In the genomic region with DNA sequence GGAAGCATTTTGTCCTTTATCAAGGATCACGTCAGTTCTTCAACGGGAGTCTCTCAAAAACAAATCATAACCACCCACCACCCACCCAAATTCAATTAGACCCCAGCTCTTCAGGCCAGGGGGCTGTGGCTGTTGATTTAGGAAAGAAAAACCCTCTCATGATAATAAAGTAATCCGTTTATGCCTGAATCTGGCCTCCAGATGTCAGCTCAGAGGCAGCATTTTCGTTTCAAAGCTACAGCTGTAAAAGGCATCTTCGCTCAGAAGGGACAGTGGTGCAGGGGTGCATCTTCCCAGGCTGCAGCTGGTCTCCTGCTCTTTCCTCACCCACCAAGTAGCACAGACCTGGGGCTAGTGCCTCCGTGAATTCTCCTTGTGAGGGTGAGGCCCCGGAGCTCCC, we compare ENCODE assay signal across 20 mouse cellular contexts.
DNase-seq lines count a peak whose midpoint lies in the region; ATAC-seq and TF ChIP-seq lines count a peak whose summit lies in the region.
"Had no signal": no experiment of that assay in that cellular context is flagged by ENCODE, and none has a peak within 500 bp of the region (broad histone marks: within the 10 kb centered on the region; RNA-seq: fewer than 3 reads in every experiment).

No protein-coding gene starts in this region.

- H3K27me3 ChIP-seq in forebrain, postnatal 0 days (ENCODE audit: insufficient read depth, low read length) = no peaks in the 10 kb centered on the region
- H3K27me3 ChIP-seq in forebrain, embryonic 12.5 days = peaks cover 8% of the 10 kb centered on the region; the same call in 1 of the 2 replicates
- H3K27me3 ChIP-seq in midbrain, postnatal 0 days (ENCODE audit: insufficient read depth, low read length) = no peaks in the 10 kb centered on the region
- no peaks in the 10 kb centered on the region for H3K27me3 ChIP-seq in midbrain, embryonic 16.5 days (ENCODE audit: control insufficient read depth, insufficient read depth, low read depth, low read length)
- H3K27me3 ChIP-seq in limb, embryonic 10.5 days (ENCODE audit: low read depth, poor library complexity, severe bottlenecking) = no peaks in the 10 kb centered on the region
- H3K27me3 ChIP-seq: CH12.LX; intestine, embryonic 15.5 days; stomach, embryonic 15.5 days had no signal

- no peak overlapping the region for H3K4me2 ChIP-seq in forebrain, postnatal 0 days (ENCODE audit: low read depth)
- no peak overlapping the region for H3K4me2 ChIP-seq in forebrain, embryonic 12.5 days
- H3K4me2 ChIP-seq in midbrain, postnatal 0 days (ENCODE audit: low read depth, low read length, poor library complexity, severe bottlenecking) = no peak overlapping the region
- no peak overlapping the region for H3K4me2 ChIP-seq in midbrain, embryonic 16.5 days (ENCODE audit: low read length)
- H3K4me2 ChIP-seq: hindbrain, embryonic 14.5 days; intestine, embryonic 15.5 days; midbrain, embryonic 15.5 days; stomach, embryonic 15.5 days had no signal

- H3K9ac ChIP-seq in forebrain, postnatal 0 days = no peak overlapping the region
- no peak overlapping the region for H3K9ac ChIP-seq in forebrain, embryonic 12.5 days
- H3K9ac ChIP-seq in midbrain, postnatal 0 days (replicated peaks; ENCODE audit: low read length, poor library complexity, severe bottlenecking) = no peak overlapping the region
- no peak overlapping the region for H3K9ac ChIP-seq in midbrain, embryonic 16.5 days (ENCODE audit: low read depth, low read length)
- H3K9ac ChIP-seq: hindbrain, embryonic 14.5 days; intestine, embryonic 15.5 days; liver, postnatal 0 days; midbrain, embryonic 15.5 days; stomach, embryonic 15.5 days had no signal

- H3K27ac ChIP-seq in forebrain, postnatal 0 days (ENCODE audit: low read depth, low read length) = no peak overlapping the region
- no peak overlapping the region for H3K27ac ChIP-seq in forebrain, embryonic 12.5 days
- no peak overlapping the region for H3K27ac ChIP-seq in midbrain, postnatal 0 days (ENCODE audit: low read depth, low read length)
- no peak overlapping the region for H3K27ac ChIP-seq in midbrain, embryonic 16.5 days (ENCODE audit: low read length)
- peak overlapping the region; percentile 20 for H3K27ac ChIP-seq in limb, embryonic 10.5 days
- H3K27ac ChIP-seq: hindbrain, embryonic 14.5 days; intestine, embryonic 15.5 days; midbrain, embryonic 15.5 days; stomach, embryonic 15.5 days had no signal

- H3K4me1 ChIP-seq in forebrain, postnatal 0 days (ENCODE audit: insufficient read depth) = no peaks in the 10 kb centered on the region
- H3K4me1 ChIP-seq in forebrain, embryonic 12.5 days = no peaks in the 10 kb centered on the region
- no peaks in the 10 kb centered on the region for H3K4me1 ChIP-seq in midbrain, postnatal 0 days (ENCODE audit: insufficient read depth, low read length)
- no peaks in the 10 kb centered on the region for H3K4me1 ChIP-seq in midbrain, embryonic 16.5 days (ENCODE audit: control insufficient read depth, insufficient read depth, low read length)
- H3K4me1 ChIP-seq in limb, embryonic 10.5 days = peaks cover 51% of the 10 kb centered on the region
- H3K4me1 ChIP-seq: intestine, embryonic 15.5 days; midbrain, embryonic 15.5 days; stomach, embryonic 15.5 days had no signal

- H3K9me3 ChIP-seq in forebrain, postnatal 0 days (ENCODE audit: low read length) = no peaks in the 10 kb centered on the region
- H3K9me3 ChIP-seq in forebrain, embryonic 12.5 days = no peaks in the 10 kb centered on the region
- H3K9me3 ChIP-seq in midbrain, postnatal 0 days (ENCODE audit: low read length) = no peaks in the 10 kb centered on the region
- H3K9me3 ChIP-seq in midbrain, embryonic 16.5 days (replicated peaks; ENCODE audit: control insufficient read depth, low read length, poor library complexity, severe bottlenecking) = no peaks in the 10 kb centered on the region
- H3K9me3 ChIP-seq in limb, embryonic 10.5 days (replicated peaks) = no peaks in the 10 kb centered on the region
- H3K9me3 ChIP-seq: intestine, embryonic 15.5 days; megakaryocyte, embryonic 14.5 days; midbrain, embryonic 15.5 days; stomach, embryonic 15.5 days had no signal

- DNase-seq in forebrain, postnatal 0 days = no peak
- DNase-seq in midbrain, postnatal 0 days (ENCODE audit: low spot score) = no peak
- no peak for DNase-seq in limb, embryonic 10.5 days (ENCODE audit: low spot score)
- no peak for DNase-seq in cerebellum, adult 9-11 months
- DNase-seq in right cerebral cortex, postnatal 14 days = no peak
- DNase-seq: cerebellum, adult 18-20 months; gastrocnemius, postnatal 14 days; kidney, adult 9 months; liver, postnatal 0 days; lung, postnatal 10 days; right cerebral cortex, postnatal 25 days; thymus, adult 2 months had no signal

- peaks cover 25% of the 10 kb centered on the region; the same call in 1 of the 2 replicates for H3K36me3 ChIP-seq in forebrain, postnatal 0 days (ENCODE audit: insufficient read depth)
- peaks cover 11% of the 10 kb centered on the region; the same call in 1 of the 2 replicates for H3K36me3 ChIP-seq in forebrain, embryonic 12.5 days (replicated peaks)
- H3K36me3 ChIP-seq in midbrain, postnatal 0 days (ENCODE audit: insufficient read depth, low read length) = peaks cover 16% of the 10 kb centered on the region
- peaks cover 22% of the 10 kb centered on the region for H3K36me3 ChIP-seq in midbrain, embryonic 16.5 days (ENCODE audit: control insufficient read depth, insufficient read depth, low read length)
- H3K36me3 ChIP-seq in limb, embryonic 10.5 days = peaks cover 77% of the 10 kb centered on the region
- H3K36me3 ChIP-seq: midbrain, embryonic 15.5 days had no signal

- 0 out of 2 replicates have a peak, but pooled peaks have one; percentile 23 for ATAC-seq in forebrain, postnatal 0 days
- ATAC-seq in forebrain, embryonic 12.5 days (ENCODE audit: low FRiP score) = no peak
- no peak for ATAC-seq in midbrain, postnatal 0 days (ENCODE audit: low FRiP score)
- ATAC-seq in midbrain, embryonic 16.5 days = no peak
- ATAC-seq: intestine, embryonic 15.5 days; liver, postnatal 0 days; midbrain, embryonic 15.5 days had no signal

- no peak overlapping the region for H3K4me3 ChIP-seq in forebrain, postnatal 0 days (ENCODE audit: low read depth, low read length)
- no peak overlapping the region for H3K4me3 ChIP-seq in forebrain, embryonic 12.5 days (replicated peaks)
- H3K4me3 ChIP-seq in midbrain, postnatal 0 days (ENCODE audit: low read depth, low read length) = no peak overlapping the region
- no peak overlapping the region for H3K4me3 ChIP-seq in midbrain, embryonic 16.5 days (ENCODE audit: low read depth, low read length)
- no peak overlapping the region for H3K4me3 ChIP-seq in limb, embryonic 10.5 days
- H3K4me3 ChIP-seq: intestine, embryonic 15.5 days; megakaryocyte, embryonic 14.5 days; midbrain, embryonic 15.5 days; stomach, embryonic 15.5 days had no signal

- 0 out of 2 replicates have a peak, but pooled peaks have one; percentile 2 for TF ChIP-seq CTCF in forebrain, postnatal 0 days (IDR thresholded peaks at IDR 0.05; ENCODE audit: low read depth)
- TF ChIP-seq CTCF in midbrain, postnatal 0 days (IDR thresholded peaks at IDR 0.05) = peak; percentile 41

- 83% methylated on average over 7 of the region's 7 CpGs for WGBS in forebrain, postnatal 0 days
- 79% methylated on average over 7 of the region's 7 CpGs for WGBS in forebrain, embryonic 12.5 days
- 59% methylated on average over 7 of the region's 7 CpGs for WGBS in midbrain, postnatal 0 days
- 58% methylated on average over 7 of the region's 7 CpGs for WGBS in midbrain, embryonic 16.5 days
- 19% methylated on average over 7 of the region's 7 CpGs for WGBS in limb, embryonic 10.5 days
